Mouse (Mus musculus): ENCODE measurements around the gene Mybpc3. TPM values are rescaled to one million over a fixed set of nuclear protein-coding genes. Genes with fewer than 3 reads are reported as not detected.

Gene Mybpc3
- polyA plus RNA-seq, 1 experiment from 2014 or later, result 806 TPM

DNA sequence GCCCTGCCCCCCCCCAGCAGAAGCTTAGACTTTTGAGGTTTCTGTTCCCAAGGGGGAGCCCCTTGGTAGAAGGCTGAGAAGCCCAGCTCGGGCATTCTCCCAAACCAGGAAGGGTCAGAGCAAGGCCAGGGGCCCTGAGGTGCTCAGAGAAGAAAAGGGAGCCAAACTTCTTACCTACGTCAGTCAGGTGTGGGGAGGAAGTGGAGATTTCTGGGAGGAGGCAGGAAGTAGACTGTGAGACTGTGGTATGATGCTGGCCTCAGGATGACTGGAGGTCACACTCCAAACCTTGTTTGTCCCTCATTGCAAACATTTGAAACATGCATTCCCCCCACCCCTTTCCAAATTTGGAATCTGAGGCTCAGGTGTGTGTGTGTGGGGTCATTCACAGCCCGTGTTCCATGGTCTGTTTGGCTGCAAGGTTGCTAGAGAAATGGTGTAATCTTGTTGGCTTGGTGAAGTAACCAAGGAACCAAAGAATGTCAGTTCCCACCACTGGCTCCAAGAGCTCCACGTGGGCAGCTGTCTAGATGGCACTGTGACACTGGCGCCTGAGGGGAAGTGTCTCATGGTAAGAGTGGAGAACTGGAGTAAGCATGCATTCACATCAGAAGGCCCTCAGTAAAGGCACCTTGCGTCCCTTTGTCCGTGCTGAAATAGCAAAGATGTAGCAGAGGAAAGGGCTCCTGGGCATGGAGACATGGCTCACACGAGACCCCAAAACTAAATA, 37.0 kb upstream of the Mybpc3 start:
- Histone ChIP-seq H3K27ac (replicated peaks) (no peak overlapping the region), H3K9ac (no peak overlapping the region), H3K4me2 (no peak overlapping the region), H3K4me3 (no peak overlapping the region), H3K4me1 (peaks cover 14% of the 10 kb centered on the region), H3K9me3 (no peaks in the 10 kb centered on the region), H3K27me3 (replicated peaks) (no peaks in the 10 kb centered on the region; the same call in 1 of the 2 replicates), H3K36me3 (no peaks in the 10 kb centered on the region)
- ATAC-seq (ENCODE audit: extremely low read depth, insufficient number of reproducible peaks, low FRiP score, low TSS enrichment), result no peak
- WGBS, result 76% methylated on average over 8 of the region's 8 CpGs

DNA sequence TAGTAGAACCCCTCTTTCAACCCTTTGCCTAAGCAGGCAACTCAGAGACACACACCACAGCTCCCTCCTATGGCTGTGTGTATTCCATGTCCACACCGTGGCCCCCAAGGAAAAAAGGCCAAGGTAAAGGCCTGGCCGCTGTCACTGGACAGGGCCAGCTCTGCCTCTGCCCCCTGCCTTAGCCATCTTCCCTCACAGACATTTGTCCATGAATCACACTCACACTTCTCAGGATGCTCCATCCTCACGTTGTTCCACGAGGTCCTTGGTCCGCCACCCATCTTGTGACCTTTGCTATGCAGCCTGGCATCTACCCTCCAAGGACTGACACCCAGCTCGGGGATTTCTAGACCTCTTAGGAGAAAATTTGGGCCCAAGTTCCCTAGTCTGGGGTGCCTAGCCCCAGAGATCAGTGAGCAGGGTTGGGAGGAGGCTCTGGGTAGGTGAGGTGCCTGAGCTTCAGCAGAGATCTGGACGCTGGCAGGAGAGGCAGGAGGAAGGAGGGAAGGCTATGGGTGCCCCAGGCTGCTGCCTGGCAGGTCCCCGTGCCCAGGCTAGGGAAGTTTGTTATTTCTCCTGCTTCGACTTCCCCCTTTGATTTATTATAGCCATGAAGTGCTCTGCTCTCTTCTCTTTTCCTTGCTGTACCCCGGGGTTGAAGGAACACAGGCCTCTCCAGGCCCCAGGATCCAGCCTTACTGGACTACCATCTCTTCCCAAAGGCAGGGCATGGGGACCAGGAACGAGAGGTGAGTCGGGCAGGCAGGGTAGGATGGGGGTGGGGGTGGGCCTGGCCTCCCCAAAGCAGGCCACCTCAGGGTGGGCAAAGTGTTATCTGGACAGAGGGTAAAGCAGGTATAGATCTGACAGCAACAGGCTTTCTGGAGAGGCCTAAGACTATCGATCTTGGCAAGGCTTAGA, 35.9 kb upstream of the Mybpc3 start, which contains the start of gene Spi1:
Gene Spi1, plus strand, starts transcription at position 616 of the 921 bp plus-strand sequence.
- Histone ChIP-seq H3K27me3 (replicated peaks) (no peaks in the 10 kb centered on the region; the same call in 1 of the 2 replicates), H3K4me3 (no peak within 1 kb of the TSS), H3K9me3 (no peaks in the 10 kb centered on the region), H3K9ac (0 out of 2 replicates have a peak within 1 kb of the TSS, but pooled peaks have one; percentile 19), H3K27ac (replicated peaks) (peak within 1 kb of the TSS; percentile 45; the same call in 1 of the 2 replicates), H3K36me3 (no peaks in the 10 kb centered on the region), H3K4me2 (no peak within 1 kb of the TSS), H3K4me1 (peaks cover 14% of the 10 kb centered on the region)
- no peak for ATAC-seq (ENCODE audit: extremely low read depth, insufficient number of reproducible peaks, low FRiP score, low TSS enrichment)
- WGBS, result 70% methylated on average over 13 of the region's 13 CpGs

DNA sequence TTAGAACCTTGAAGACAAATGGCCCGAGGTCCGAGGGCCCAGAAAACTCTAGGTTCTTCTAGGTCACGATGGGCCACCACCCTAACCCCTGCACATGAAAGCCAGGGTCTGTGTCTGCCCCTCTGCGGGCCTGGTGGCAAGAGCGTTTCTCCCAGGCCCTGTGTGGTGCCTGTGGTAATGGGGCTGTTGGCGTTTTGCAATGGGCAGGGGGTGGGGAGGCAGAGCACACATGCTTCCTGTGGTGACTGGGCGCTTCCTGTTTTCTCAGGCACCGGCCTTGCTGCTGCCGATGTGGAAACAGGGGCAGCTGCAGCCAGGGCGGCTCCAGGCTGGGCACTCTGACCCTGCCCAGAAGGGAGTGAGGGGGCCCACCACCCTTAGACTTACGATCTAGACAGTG, 35.1 kb upstream of the Mybpc3 start:
- H3K4me1 ChIP-seq, result peaks cover 14% of the 10 kb centered on the region
- H3K36me3 ChIP-seq, result no peaks in the 10 kb centered on the region
- peak overlapping the region; percentile 45; the same call in 1 of the 2 replicates for H3K27ac ChIP-seq (replicated peaks)
- no peak for ATAC-seq (ENCODE audit: extremely low read depth, insufficient number of reproducible peaks, low FRiP score, low TSS enrichment)
- WGBS, result 53% methylated on average over 11 of the region's 11 CpGs
- H3K4me3 ChIP-seq, result no peak overlapping the region
- no peaks in the 10 kb centered on the region for H3K9me3 ChIP-seq
- H3K27me3 ChIP-seq (replicated peaks), result peaks cover under 1% of the 10 kb centered on the region; the same call in 1 of the 2 replicates
- no peak overlapping the region for H3K4me2 ChIP-seq
- no peak overlapping the region for H3K9ac ChIP-seq

DNA sequence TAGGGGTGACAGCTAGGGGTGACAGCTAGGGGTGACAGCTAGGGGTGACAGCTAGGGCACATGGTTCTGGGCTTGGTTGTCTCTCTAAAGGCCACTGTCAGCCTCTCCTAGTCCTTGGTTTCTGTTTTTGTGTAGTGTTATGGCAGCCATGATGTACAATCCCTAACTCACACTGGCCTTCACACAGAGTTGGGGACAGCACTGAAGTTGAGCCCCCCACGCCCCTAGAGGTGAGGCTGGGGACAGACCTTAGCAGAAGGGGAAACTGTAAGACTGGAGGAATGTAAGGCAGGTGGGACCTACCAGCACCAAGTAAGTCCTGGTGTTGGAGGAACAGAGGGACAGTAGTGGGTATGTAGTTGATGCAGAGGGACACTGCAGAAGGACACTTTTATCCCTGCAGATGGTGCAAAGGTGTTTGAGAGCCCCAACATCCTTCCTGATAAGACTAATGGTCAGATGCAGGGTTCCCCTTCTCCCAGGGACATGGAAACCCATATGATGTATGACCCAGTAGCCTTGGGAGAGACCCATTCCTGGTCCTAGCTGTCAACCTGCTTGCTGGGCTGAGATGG, 34.5 kb upstream of the Mybpc3 start:
- H3K4me3 ChIP-seq, result no peak overlapping the region
- H3K36me3 ChIP-seq, result no peaks in the 10 kb centered on the region
- H3K27ac ChIP-seq (replicated peaks), result peak overlapping the region; percentile 45; the same call in 1 of the 2 replicates
- no peak overlapping the region for H3K9ac ChIP-seq
- H3K27me3 ChIP-seq (replicated peaks), result peaks cover 3% of the 10 kb centered on the region; the same call in 1 of the 2 replicates
- H3K4me2 ChIP-seq, result no peak overlapping the region
- WGBS, result 40% methylated on average over 1 of the region's 1 CpGs
- ATAC-seq (ENCODE audit: extremely low read depth, insufficient number of reproducible peaks, low FRiP score, low TSS enrichment), result no peak
- peaks cover 11% of the 10 kb centered on the region for H3K4me1 ChIP-seq
- H3K9me3 ChIP-seq, result no peaks in the 10 kb centered on the region

DNA sequence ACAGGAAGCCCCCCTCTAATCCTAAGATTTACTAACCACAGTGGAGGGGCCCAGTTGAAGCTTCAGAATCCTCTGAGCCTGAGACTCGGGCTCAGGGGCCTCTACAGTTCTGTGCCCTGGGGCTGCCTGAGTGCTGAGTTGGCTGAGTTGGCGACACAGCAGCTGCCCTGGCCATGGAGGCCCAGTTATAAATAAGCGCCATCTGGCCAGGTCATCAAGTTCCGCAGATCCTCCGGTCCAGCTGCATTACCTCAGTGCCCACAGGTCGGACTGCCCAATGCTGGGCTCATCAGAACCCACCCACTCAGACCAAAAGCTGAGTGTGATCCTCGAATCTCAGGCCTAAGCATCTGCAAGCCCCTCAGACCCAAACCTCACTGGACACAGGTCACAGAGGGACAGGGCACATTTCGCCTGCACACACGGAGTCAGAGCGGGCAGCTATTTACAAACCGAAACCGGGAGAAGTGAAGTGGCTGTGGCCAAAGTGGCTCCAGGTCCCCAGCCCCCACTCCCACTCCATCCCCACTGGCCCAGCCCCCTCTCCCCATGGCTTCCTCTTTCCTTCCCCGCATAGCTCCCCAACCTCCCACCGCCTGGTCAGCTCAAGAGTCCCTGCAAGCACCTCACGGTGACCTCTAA, 33.6 kb upstream of the Mybpc3 start:
- no peak overlapping the region for H3K27ac ChIP-seq (replicated peaks)

DNA sequence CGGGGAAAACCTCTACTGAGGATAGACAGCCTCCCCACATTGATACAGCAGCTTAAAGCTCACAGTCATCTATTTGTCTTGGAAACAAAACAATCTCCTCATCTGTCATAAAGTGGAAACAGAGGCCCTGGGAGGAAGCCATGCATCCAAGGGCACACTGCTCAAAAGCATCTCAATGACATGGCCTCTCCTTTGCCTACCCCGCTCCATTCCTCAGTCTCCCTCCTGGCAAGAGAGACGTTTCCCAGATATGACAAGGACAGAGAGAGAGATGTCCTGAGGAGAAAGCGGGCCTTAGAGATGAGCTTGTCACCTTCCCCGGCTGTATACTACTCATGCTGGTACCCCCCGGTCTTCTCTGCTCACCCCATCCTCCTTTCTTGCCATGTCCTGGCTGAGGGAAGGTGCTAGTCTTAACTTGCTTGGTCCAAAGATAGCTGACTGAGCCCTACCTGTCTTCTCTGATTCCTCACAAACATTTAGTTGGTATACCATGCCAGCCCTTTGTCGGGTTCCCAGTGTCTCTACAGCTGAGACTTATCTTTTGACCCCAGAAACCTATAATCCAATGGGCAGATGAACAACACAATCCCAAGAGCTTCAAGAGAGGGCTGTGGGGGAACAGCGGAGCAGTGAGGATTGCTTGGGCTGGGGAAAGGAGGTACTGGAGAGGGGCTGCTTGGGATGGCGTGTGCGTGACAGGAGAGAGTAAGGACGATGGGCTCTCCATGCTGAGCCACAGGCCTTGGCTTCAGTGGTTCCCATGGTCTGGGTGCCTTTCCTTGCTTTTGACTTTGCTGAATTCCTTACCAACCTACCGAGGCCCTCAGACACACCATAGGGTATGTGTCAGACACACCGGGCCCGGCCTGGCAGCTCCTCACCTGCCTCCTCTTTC, 32.2 kb upstream of the Mybpc3 start:
- Histone ChIP-seq H3K9ac (no peak overlapping the region), H3K4me2 (no peak overlapping the region), H3K4me3 (no peak overlapping the region), H3K9me3 (no peaks in the 10 kb centered on the region), H3K27ac (replicated peaks) (no peak overlapping the region), H3K27me3 (replicated peaks) (peaks cover 3% of the 10 kb centered on the region; the same call in 1 of the 2 replicates), H3K36me3 (no peaks in the 10 kb centered on the region), H3K4me1 (0 out of 2 replicates have a peak, but pooled peaks cover 5% of the 10 kb centered on the region)
- no peak for ATAC-seq (ENCODE audit: extremely low read depth, insufficient number of reproducible peaks, low FRiP score, low TSS enrichment)
- WGBS, result 79% methylated on average over 14 of the region's 14 CpGs

More for the DNA sequence above, 33.6 kb upstream of the Mybpc3 start:
- Histone ChIP-seq H3K9me3 (no peaks in the 10 kb centered on the region), H3K36me3 (no peaks in the 10 kb centered on the region), H3K4me3 (no peak overlapping the region), H3K4me1 (peaks cover 5% of the 10 kb centered on the region), H3K9ac (no peak overlapping the region), H3K4me2 (no peak overlapping the region), H3K27me3 (replicated peaks) (peaks cover 3% of the 10 kb centered on the region; the same call in 1 of the 2 replicates)
- no peak for ATAC-seq (ENCODE audit: extremely low read depth, insufficient number of reproducible peaks, low FRiP score, low TSS enrichment)
- whole genome bisulfite sequencing, result 78% methylated on average over 15 of the region's 15 CpGs

DNA sequence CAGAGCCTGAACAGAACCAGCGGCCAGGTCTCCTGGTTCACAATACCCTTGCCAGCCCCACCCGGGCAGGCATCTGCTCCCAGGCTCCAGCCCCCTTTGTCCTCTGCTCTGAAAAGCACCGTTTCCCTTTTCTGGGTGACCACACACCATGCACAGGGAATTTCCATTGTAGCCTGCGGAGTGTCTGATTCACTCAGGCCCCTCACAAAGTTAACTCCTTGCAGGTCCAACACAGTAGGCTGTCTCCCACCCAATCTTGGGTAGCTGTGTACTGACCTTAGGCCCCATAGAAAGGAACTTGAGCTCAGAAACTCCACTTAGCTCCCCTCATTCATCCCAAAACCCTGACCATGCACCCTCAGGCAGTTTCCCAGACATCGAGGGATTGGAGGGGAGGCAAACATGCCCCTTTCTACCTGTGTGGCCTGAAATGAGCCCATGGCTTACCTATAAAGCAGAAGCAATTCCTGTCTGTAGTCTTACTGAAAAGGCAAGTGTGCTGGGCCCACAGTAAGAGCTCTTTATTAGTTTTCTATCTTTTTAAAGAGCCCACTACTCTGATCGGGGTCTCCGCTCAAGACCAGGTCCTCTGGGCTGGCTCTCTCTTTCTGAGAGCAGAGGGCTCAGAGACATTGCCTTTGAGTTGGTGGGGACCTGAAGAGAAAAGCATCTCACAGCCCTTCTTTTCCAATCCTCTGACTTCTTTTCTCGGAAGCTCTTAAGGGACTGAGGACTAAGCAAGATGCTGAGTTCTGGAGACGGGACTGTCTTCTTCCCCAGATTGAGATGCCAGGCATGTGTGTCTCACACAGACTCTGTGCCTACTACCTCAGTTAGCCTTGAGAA, 31.3 kb upstream of the Mybpc3 start:
- Histone ChIP-seq H3K4me2 (no peak overlapping the region), H3K4me1 (0 out of 2 replicates have a peak, but pooled peaks cover 5% of the 10 kb centered on the region), H3K36me3 (no peaks in the 10 kb centered on the region), H3K4me3 (no peak overlapping the region), H3K27ac (replicated peaks) (no peak overlapping the region), H3K27me3 (replicated peaks) (peaks cover 3% of the 10 kb centered on the region; the same call in 1 of the 2 replicates), H3K9ac (no peak overlapping the region), H3K9me3 (no peaks in the 10 kb centered on the region)
- 70% methylated on average over 9 of the region's 9 CpGs for WGBS
- no peak for ATAC-seq (ENCODE audit: extremely low read depth, insufficient number of reproducible peaks, low FRiP score, low TSS enrichment)

DNA sequence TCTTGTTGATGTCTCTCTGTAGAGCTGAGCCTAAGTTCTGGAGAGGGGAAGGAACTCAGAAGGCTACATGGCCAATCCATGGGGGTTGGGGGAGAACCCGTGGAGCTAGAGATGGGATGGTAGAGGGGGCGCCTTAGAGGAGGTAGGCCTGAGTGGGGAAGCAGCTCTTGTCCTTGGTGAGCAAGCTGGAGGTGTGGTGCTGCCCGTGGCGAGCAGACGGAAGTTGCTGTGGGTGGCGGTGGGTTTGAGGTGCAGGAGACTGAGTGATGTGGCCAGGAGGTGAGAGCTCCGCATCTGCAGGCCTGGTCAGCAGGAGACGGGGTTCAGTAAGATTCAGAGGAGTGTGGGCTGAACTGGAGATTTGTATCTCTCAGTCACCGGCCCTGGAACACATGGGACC, 30.5 kb upstream of the Mybpc3 start:
- WGBS, result 80% methylated on average over 9 of the region's 9 CpGs
- Histone ChIP-seq H3K36me3 (no peaks in the 10 kb centered on the region), H3K9me3 (no peaks in the 10 kb centered on the region), H3K4me3 (no peak overlapping the region), H3K27ac (replicated peaks) (no peak overlapping the region), H3K4me1 (0 out of 2 replicates have a peak, but pooled peaks cover 5% of the 10 kb centered on the region), H3K9ac (no peak overlapping the region), H3K4me2 (no peak overlapping the region), H3K27me3 (replicated peaks) (peaks cover 3% of the 10 kb centered on the region; the same call in 1 of the 2 replicates)
- no peak for ATAC-seq (ENCODE audit: extremely low read depth, insufficient number of reproducible peaks, low FRiP score, low TSS enrichment)

DNA sequence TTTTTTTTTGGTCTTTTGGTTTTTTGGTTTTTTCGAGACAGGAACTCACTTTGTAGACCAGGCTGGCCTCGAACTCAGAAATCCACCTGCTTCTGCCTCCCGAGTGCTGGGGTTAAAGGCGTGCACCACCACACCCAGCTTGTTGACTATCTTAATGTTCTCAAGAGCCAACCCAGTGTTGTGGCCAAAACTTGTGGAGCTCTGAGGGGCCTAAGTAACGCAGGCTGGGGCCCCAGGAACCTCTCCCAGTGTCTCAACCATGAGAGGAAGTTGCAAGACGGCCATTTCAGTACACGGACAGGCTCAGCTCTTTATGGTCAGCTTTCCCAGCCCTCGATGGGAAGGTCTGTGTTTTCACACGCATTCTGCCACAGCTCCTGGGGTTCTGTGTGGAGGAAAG, 29.0 kb upstream of the Mybpc3 start:
- no peaks in the 10 kb centered on the region for H3K4me1 ChIP-seq
- ATAC-seq (ENCODE audit: extremely low read depth, insufficient number of reproducible peaks, low FRiP score, low TSS enrichment), result no peak
- H3K36me3 ChIP-seq, result no peaks in the 10 kb centered on the region
- WGBS, result 73% methylated on average over 9 of the region's 9 CpGs
- no peak overlapping the region for H3K4me3 ChIP-seq
- no peak overlapping the region for H3K9ac ChIP-seq
- H3K27me3 ChIP-seq (replicated peaks), result peaks cover 3% of the 10 kb centered on the region; the same call in 1 of the 2 replicates
- H3K27ac ChIP-seq (replicated peaks), result no peak overlapping the region
- no peak overlapping the region for H3K4me2 ChIP-seq
- H3K9me3 ChIP-seq, result no peaks in the 10 kb centered on the region

Data from heart, embryonic 13.5 days (tissue).